Mouse (Mus musculus): ENCODE data around the gene Slc5a4a. TPM values are rescaled to one million over a fixed set of nuclear protein-coding genes. Genes with fewer than 3 reads are reported as not detected.

Slc5a4a gene
- polyA plus RNA-seq, 1 experiment from 2014 or later, result not detected

DNA sequence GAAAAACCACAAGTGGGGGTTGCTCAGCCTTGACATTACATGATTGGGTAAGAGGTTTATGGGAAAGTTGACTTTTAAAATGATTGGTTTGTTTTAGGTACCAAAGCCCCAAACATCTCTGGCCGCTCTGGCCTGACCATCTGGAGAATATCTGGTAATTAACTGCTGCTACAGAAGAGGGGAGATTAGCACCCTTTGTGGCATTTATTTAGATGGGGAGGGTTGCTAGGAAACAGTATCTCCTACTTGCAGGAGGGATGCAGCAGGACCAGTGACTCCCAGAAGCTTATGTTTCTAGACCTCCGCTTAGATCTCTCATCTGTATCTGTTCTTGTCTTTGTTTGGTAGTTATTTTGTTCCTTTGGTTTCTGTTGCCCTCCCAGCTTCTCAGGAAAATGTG, 27.6 kb downstream of the Slc5a4a start:
- H3K36me3 ChIP-seq, result no peaks in the 10 kb centered on the region
- H3K9ac ChIP-seq, result no peak overlapping the region
- peaks cover 15% of the 10 kb centered on the region; the same call in 1 of the 2 replicates for H3K27me3 ChIP-seq (replicated peaks)
- H3K9me3 ChIP-seq (replicated peaks), result no peaks in the 10 kb centered on the region; the same call in 1 of the 2 replicates
- 42% methylated on average over 2 of the region's 2 CpGs for WGBS
- H3K27ac ChIP-seq (ENCODE audit: poor library complexity, severe bottlenecking), result no peak overlapping the region
- no peak for ATAC-seq (ENCODE audit: insufficient number of reproducible peaks, low FRiP score)
- H3K4me3 ChIP-seq, result no peak overlapping the region
- H3K4me2 ChIP-seq, result no peak overlapping the region
- H3K4me1 ChIP-seq (replicated peaks), result no peaks in the 10 kb centered on the region

DNA sequence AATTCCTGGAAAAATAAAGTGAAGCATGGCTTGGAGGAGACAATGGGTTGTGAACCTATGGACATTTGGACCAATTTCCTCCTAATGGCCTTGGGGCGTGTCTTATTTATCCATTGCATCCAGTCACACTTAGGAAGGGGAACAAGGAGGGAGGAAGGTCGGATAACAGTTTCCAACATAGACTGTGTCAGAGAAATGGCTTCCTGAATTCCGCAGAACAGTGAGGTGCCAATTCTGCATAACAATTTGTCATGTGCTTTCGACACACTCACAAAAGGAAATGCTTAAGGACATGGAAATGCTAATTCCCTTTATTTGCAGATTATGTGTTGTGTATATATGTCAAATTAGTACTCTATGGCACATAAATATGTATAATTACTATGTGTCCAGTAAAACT, 38.0 kb downstream of the Slc5a4a start:
- H3K27me3 ChIP-seq (replicated peaks), result peaks cover 31% of the 10 kb centered on the region
- H3K9me3 ChIP-seq (replicated peaks), result peaks cover 6% of the 10 kb centered on the region; the same call in 1 of the 2 replicates
- H3K27ac ChIP-seq (ENCODE audit: poor library complexity, severe bottlenecking), result no peak overlapping the region
- H3K4me1 ChIP-seq (replicated peaks), result no peaks in the 10 kb centered on the region
- H3K4me2 ChIP-seq, result no peak overlapping the region
- no peak overlapping the region for H3K9ac ChIP-seq
- ATAC-seq (ENCODE audit: insufficient number of reproducible peaks, low FRiP score), result no peak
- no peaks in the 10 kb centered on the region for H3K36me3 ChIP-seq
- no peak overlapping the region for H3K4me3 ChIP-seq
- whole genome bisulfite sequencing, result 76% methylated on average over 4 of the region's 4 CpGs

DNA sequence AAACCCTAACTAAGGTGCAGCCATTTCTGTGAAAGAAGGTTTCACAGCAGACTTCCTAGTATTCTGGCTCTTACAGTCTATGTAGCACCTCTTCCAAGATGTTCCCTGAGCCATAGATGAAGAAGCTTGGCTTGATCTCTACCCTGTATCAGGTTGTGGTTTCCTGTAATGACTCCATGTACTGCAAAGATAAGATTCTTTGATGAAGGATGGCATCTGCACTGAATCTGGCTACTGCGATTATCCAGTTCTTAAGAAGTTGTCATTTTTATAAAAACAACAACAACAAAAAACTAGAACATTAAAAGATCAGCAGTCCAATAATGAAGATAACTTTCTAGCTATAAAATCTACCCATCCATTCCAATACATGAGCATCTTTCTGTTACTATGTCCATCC, 40.8 kb downstream of the Slc5a4a start:
- 77% methylated on average over 1 of the region's 1 CpGs for WGBS
- Histone ChIP-seq H3K4me3 (no peak overlapping the region), H3K9ac (no peak overlapping the region), H3K27me3 (replicated peaks) (peaks cover 30% of the 10 kb centered on the region), H3K4me1 (replicated peaks) (no peaks in the 10 kb centered on the region), H3K27ac (ENCODE audit: poor library complexity, severe bottlenecking) (no peak overlapping the region), H3K4me2 (no peak overlapping the region), H3K36me3 (no peaks in the 10 kb centered on the region), H3K9me3 (replicated peaks) (peaks cover 6% of the 10 kb centered on the region; the same call in 1 of the 2 replicates)
- no peak for ATAC-seq (ENCODE audit: insufficient number of reproducible peaks, low FRiP score)

DNA sequence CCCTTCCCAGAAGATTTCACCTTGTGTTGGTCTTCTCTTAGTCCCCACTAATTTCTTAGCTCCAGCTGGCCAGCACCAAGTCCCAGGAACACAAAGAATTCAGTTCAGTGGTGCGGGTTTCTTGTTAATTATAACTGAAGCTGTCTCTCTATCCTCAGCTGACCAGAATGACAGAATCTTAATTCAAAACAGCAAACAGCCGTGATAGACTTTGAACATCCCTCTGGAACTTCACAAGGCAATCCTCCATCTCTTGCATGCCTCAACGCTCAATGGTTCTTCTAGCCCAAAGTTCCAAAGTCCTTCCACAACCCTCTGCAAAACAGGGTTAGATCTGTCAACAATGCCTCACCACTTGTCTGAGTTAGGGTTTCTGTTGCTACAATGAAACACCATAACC, 54.2 kb downstream of the Slc5a4a start:
- WGBS, result 80% methylated on average over 3 of the region's 3 CpGs
- H3K4me1 ChIP-seq (replicated peaks), result 0 out of 2 replicates have a peak, but pooled peaks cover 4% of the 10 kb centered on the region
- H3K27ac ChIP-seq (ENCODE audit: poor library complexity, severe bottlenecking), result no peak overlapping the region
- H3K4me3 ChIP-seq, result no peak overlapping the region
- no peak overlapping the region for H3K9ac ChIP-seq
- 0 out of 2 replicates have a peak, but pooled peaks cover 8% of the 10 kb centered on the region for H3K27me3 ChIP-seq (replicated peaks)
- H3K9me3 ChIP-seq (replicated peaks), result no peaks in the 10 kb centered on the region
- no peak overlapping the region for H3K4me2 ChIP-seq
- no peak for ATAC-seq (ENCODE audit: insufficient number of reproducible peaks, low FRiP score)
- H3K36me3 ChIP-seq, result peaks cover 1% of the 10 kb centered on the region

DNA sequence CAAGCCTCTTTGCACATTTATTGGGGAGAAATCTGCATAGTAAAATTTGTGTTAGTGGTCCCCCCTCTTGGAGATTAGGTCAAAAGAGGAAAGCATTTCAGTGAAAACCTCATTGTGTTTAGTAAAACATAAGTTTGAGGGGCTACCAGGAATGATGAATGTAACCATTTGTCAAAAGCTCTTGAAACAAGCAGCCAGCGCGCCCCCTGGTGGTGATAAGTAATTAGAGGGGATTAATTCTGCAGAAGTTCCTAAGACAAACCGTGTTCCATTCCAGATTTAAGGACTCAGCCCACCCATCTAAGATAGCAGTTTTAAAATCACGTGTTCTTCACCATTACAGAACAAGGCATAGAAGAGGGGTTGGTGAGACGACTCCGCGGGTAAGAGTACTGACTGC, 54.7 kb downstream of the Slc5a4a start:
- H3K27ac ChIP-seq (ENCODE audit: poor library complexity, severe bottlenecking), result no peak overlapping the region
- ATAC-seq (ENCODE audit: insufficient number of reproducible peaks, low FRiP score), result no peak
- H3K36me3 ChIP-seq, result peaks cover 7% of the 10 kb centered on the region
- no peaks in the 10 kb centered on the region for H3K9me3 ChIP-seq (replicated peaks)
- 12% methylated on average over 7 of the region's 7 CpGs for WGBS
- 0 out of 2 replicates have a peak, but pooled peaks cover 4% of the 10 kb centered on the region for H3K4me1 ChIP-seq (replicated peaks)
- 0 out of 2 replicates have a peak, but pooled peaks cover 6% of the 10 kb centered on the region for H3K27me3 ChIP-seq (replicated peaks)
- no peak overlapping the region for H3K9ac ChIP-seq
- H3K4me3 ChIP-seq, result no peak overlapping the region
- no peak overlapping the region for H3K4me2 ChIP-seq

DNA sequence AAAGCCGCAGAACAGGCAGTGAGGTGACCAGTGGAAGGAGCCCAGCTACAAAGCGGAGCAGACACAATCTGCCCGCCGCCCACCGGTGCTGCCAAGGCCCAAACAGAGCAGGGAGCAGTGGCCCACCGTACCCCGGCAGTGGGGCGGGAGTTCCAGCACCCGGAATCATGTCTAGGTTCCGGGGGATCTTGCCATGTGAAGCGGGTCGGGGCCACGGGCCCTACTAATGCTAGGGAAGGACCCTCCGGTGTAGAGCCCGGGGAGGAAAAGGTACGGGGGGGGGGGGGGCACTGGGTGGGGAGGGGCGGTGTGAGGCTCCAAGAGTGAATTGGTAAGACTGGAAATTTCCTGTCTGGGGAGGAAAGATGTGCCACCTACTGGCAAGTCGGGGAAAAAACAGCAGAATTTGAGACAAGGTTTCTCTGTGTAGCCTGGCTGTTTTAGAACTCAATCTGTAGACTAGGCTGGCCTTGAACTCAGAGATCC, 56.6 kb downstream of the Slc5a4a start:
- 3% methylated on average over 18 of the region's 18 CpGs for WGBS
- no peak for ATAC-seq (ENCODE audit: insufficient number of reproducible peaks, low FRiP score)
- 0 out of 2 replicates have a peak, but pooled peaks cover 4% of the 10 kb centered on the region for H3K4me1 ChIP-seq (replicated peaks)

DNA sequence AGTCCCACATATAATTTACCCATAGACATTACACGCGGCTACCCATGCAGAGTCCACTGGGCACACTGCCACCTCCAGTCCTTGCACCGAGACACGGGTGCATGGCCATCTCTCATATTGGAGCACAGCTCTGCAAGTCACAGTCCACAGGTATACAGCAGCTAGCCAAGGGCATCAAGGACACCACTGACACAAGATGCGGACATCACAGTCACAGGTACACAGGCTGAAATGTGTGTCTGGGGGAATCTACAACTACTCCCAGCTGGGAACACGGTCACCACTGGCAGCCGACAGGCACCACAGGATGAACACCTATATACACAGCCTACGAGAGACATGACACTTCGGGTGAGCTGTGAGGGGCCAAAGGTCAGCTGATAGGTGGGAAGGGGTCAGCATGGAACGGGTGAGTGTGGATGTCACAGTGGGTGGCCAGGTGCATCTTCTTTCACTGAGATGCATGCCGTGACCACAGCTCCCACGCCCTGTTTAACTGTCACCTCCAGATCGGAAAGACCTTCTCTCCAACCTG, 60.1 kb downstream of the Slc5a4a start:
- 87% methylated on average over 13 of the region's 13 CpGs for WGBS
- Histone ChIP-seq H3K4me3 (no peak overlapping the region), H3K27me3 (replicated peaks) (0 out of 2 replicates have a peak, but pooled peaks cover 3% of the 10 kb centered on the region), H3K27ac (ENCODE audit: poor library complexity, severe bottlenecking) (no peak overlapping the region), H3K36me3 (peaks cover 48% of the 10 kb centered on the region), H3K4me1 (replicated peaks) (0 out of 2 replicates have a peak, but pooled peaks cover 4% of the 10 kb centered on the region), H3K4me2 (no peak overlapping the region), H3K9ac (no peak overlapping the region), H3K9me3 (replicated peaks) (no peaks in the 10 kb centered on the region)
- ATAC-seq (ENCODE audit: insufficient number of reproducible peaks, low FRiP score), result no peak

More for the DNA sequence above, 56.6 kb downstream of the Slc5a4a start:
- Histone ChIP-seq H3K36me3 (peaks cover 26% of the 10 kb centered on the region), H3K4me2 (peak overlapping the region; percentile 80), H3K27ac (ENCODE audit: poor library complexity, severe bottlenecking) (no peak overlapping the region), H3K27me3 (replicated peaks) (0 out of 2 replicates have a peak, but pooled peaks cover 3% of the 10 kb centered on the region), H3K9ac (peak overlapping the region; percentile 62), H3K4me3 (peak overlapping the region; percentile 45), H3K9me3 (replicated peaks) (no peaks in the 10 kb centered on the region)

DNA sequence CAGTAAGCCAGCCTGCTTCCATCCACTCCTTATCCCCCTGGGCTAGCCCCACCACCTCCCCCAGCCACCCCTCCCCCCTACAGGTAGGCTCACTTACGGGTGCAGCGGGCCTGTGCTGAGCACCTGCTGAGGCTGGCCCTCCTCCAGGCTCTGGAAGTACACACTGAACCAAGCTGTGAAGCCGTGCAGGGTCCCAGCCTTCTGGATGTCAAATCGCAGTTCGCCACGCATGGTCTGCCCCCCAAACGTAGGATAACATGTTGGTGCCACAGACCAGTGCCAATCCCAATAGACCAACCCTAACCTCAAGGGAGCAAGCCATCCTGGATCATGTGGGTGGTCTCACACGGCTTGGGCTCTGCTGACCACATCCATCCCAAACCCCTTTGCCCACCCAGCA, 62.0 kb downstream of the Slc5a4a start:
- H3K9ac ChIP-seq, result no peak overlapping the region
- 91% methylated on average over 8 of the region's 8 CpGs for WGBS
- peaks cover 67% of the 10 kb centered on the region for H3K36me3 ChIP-seq
- no peaks in the 10 kb centered on the region for H3K4me1 ChIP-seq (replicated peaks)
- no peak overlapping the region for H3K27ac ChIP-seq (ENCODE audit: poor library complexity, severe bottlenecking)
- no peak overlapping the region for H3K4me2 ChIP-seq
- H3K9me3 ChIP-seq (replicated peaks), result peaks cover 6% of the 10 kb centered on the region
- no peak for ATAC-seq (ENCODE audit: insufficient number of reproducible peaks, low FRiP score)
- H3K4me3 ChIP-seq, result no peak overlapping the region
- no peaks in the 10 kb centered on the region for H3K27me3 ChIP-seq (replicated peaks)

DNA sequence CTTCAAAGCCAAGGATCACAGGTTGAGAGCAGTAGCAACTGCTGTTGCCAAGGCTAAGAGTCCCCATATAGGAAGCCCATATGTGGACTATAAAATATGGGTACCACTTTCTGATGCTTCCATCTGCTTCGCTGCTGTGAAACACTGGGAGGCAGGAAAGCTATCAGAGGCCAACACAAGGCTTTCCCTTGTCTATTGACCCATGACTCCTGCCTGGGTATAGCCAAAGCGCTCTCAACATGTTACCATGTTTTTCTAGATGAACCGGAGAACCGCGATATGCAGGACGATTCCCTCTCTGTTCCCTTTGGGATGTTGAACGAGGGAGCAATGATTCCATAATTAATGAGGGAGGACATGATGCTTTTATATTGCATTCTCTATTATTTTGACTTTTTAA, 63.6 kb downstream of the Slc5a4a start:
- no peak overlapping the region for H3K4me3 ChIP-seq
- H3K9me3 ChIP-seq (replicated peaks), result peaks cover 22% of the 10 kb centered on the region
- no peak overlapping the region for H3K27ac ChIP-seq (ENCODE audit: poor library complexity, severe bottlenecking)
- ATAC-seq (ENCODE audit: insufficient number of reproducible peaks, low FRiP score), result no peak
- H3K9ac ChIP-seq, result no peak overlapping the region
- peaks cover 82% of the 10 kb centered on the region for H3K36me3 ChIP-seq
- H3K4me1 ChIP-seq (replicated peaks), result no peaks in the 10 kb centered on the region
- WGBS, result 94% methylated on average over 7 of the region's 7 CpGs
- H3K4me2 ChIP-seq, result no peak overlapping the region
- H3K27me3 ChIP-seq (replicated peaks), result no peaks in the 10 kb centered on the region

DNA sequence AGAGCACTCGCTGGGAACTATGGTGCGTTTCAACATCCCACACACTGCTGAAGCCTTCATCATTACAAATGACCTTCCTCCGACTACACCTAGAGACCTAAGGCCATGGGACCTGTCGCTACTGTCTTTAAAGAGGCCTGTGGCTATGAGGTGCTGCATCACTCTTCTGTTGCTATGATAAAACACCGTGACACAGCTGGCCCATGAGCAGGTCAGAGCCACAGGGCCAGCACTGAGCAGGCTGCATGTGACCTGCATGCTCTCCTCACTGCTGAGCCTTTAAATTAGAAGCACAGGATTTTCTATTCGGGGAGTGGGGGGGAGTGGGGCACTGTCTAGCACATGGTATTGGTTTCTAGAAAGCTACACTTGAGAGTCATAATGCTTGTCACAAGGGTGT, 64.9 kb downstream of the Slc5a4a start:
- Histone ChIP-seq H3K4me2 (no peak overlapping the region), H3K4me3 (no peak overlapping the region), H3K4me1 (replicated peaks) (no peaks in the 10 kb centered on the region), H3K27ac (ENCODE audit: poor library complexity, severe bottlenecking) (no peak overlapping the region), H3K9me3 (replicated peaks) (peaks cover 26% of the 10 kb centered on the region), H3K36me3 (peaks cover 87% of the 10 kb centered on the region), H3K9ac (no peak overlapping the region), H3K27me3 (replicated peaks) (no peaks in the 10 kb centered on the region)
- ATAC-seq (ENCODE audit: insufficient number of reproducible peaks, low FRiP score), result no peak
- WGBS, result 88% methylated on average over 6 of the region's 6 CpGs

DNA sequence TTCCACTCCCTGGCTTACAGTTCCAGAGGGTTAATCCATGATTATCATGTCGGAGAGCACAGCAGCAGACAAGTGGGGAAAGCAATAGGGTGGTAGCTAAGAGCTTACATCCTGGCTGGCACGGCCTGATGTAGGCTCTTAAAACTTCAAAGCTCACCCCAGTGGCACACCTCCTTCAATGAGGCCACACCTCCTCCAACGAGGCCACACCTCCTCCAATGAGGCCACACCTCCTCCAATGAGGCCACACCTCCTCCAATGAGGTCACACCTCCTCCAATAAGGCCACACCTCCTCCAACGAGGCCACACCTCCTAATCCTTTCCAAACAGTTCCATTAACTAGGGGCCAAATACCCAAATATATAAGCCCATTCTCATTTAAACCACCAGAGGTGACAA, 66.9 kb downstream of the Slc5a4a start:
- no peak for ATAC-seq (ENCODE audit: insufficient number of reproducible peaks, low FRiP score)
- 78% methylated on average over 4 of the region's 4 CpGs for WGBS
- Histone ChIP-seq H3K4me1 (replicated peaks) (no peaks in the 10 kb centered on the region), H3K4me2 (no peak overlapping the region), H3K27ac (ENCODE audit: poor library complexity, severe bottlenecking) (no peak overlapping the region), H3K36me3 (peaks cover 85% of the 10 kb centered on the region), H3K4me3 (no peak overlapping the region), H3K9ac (no peak overlapping the region), H3K27me3 (replicated peaks) (no peaks in the 10 kb centered on the region), H3K9me3 (replicated peaks) (peaks cover 26% of the 10 kb centered on the region)

DNA sequence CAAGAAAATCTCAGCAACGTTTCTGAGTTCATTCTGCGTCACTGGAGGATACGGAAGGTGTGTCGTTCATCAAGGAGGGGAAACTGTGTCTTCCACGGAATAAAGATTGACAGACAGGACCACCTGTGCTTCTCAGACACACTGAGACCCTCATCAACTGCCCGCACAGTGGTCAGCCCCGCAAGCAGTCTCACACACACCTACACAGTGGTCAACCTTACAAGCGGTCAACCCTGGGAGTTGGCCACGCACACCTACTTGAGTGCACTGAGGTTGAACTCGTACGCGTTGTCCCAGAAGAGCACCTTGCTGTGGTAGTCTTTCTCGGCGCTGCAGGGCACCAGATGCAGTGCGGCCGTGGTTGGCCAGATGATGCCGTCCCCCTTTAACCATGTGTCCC, 69.8 kb downstream of the Slc5a4a start:
- 94% methylated on average over 17 of the region's 17 CpGs for WGBS
- Histone ChIP-seq H3K27me3 (replicated peaks) (no peaks in the 10 kb centered on the region), H3K36me3 (peaks cover 98% of the 10 kb centered on the region)

More for the DNA sequence above, 69.8 kb downstream of the Slc5a4a start:
- H3K4me2 ChIP-seq, result no peak overlapping the region
- H3K9me3 ChIP-seq (replicated peaks), result peaks cover 26% of the 10 kb centered on the region
- H3K4me1 ChIP-seq (replicated peaks), result no peaks in the 10 kb centered on the region
- no peak overlapping the region for H3K4me3 ChIP-seq
- no peak for ATAC-seq (ENCODE audit: insufficient number of reproducible peaks, low FRiP score)
- no peak overlapping the region for H3K27ac ChIP-seq (ENCODE audit: poor library complexity, severe bottlenecking)
- no peak overlapping the region for H3K9ac ChIP-seq
